Mouse (Mus musculus) limb, embryonic 13.5 days (tissue): ENCODE measurements around the gene Psmd13. TPM values are rescaled to one million over a fixed set of nuclear protein-coding genes. Genes with fewer than 3 reads are reported as not detected.
A peak's percentile ranks its signal among the peaks of the same experiment; 100 is the strongest.

Source experiments
- ATAC-seq: fragments of 200-750 bp; cut with Nextera tagmentation; 2 replicates; pipeline ENCODE4 v1.8.0; 2017; ENCODE audit warnings: low read depth, moderate number of reproducible peaks, moderate TSS enrichment; ENCODE audit not compliant: low FRiP score
- H3K27ac ChIP-seq: fragments of 300-500 bp; sonication (generic); 2 replicates; pipeline ENCODE4 v1.5.1; 2015; ENCODE audit warnings: inconsistent platforms, mild to moderate bottlenecking, moderate library complexity
- H3K27me3 ChIP-seq: fragments of 300-500 bp; sonication (generic); 2 replicates; pipeline ENCODE4 v1.6.1; 2015; ENCODE audit warnings: mild to moderate bottlenecking, inconsistent platforms
- H3K36me3 ChIP-seq: fragments of 300-500 bp; sonication (generic); 2 replicates; pipeline ENCODE4 v1.6.1; 2015; ENCODE audit warnings: inconsistent platforms, mild to moderate bottlenecking, moderate library complexity
- H3K4me1 ChIP-seq: fragments of 300-500 bp; sonication (generic); 2 replicates; pipeline ENCODE4 v1.6.1; 2015; ENCODE audit warnings: inconsistent platforms
- H3K4me2 ChIP-seq: fragments of 300-500 bp; sonication (generic); replicated peaks from 2 replicates; pipeline ENCODE4 v1.6.1; 2015; ENCODE audit warnings: inconsistent platforms, mild to moderate bottlenecking, moderate library complexity
- H3K4me3 ChIP-seq: fragments of 300-500 bp; sonication (generic); 2 replicates; pipeline ENCODE4 v1.5.1; 2015; ENCODE audit warnings: moderate library complexity, mild to moderate bottlenecking, inconsistent platforms
- H3K9ac ChIP-seq: fragments of 300-500 bp; sonication (generic); 2 replicates; pipeline ENCODE4 v1.6.1; 2015; ENCODE audit warnings: mild to moderate bottlenecking, inconsistent platforms
- H3K9me3 ChIP-seq: fragments of 300-500 bp; sonication (generic); 2 replicates; pipeline ENCODE4 v1.6.1; 2016; ENCODE audit warnings: inconsistent platforms
- WGBS: fragments of 180-500 bp; shearing (Covaris S2); methylation state at CpG from one replicate; pipeline ENCODE4 v1.1.7; 2015; 5-methylcytosine and 5-hydroxymethylcytosine counted together
- polyA plus RNA-seq: library from polyadenylated mRNA; unstranded; fragments of >200 nt; fragmentation: Nextera tagmentation; extraction: Ambion mirVana; gene quantifications from 2 replicates; pipeline ENCODE4 v1.2.1, GENCODE M21; 2015

Gene Psmd13
- polyA plus RNA-seq, 1 experiment from 2014 or later, result 252 TPM

GRCm38 (mm10) chr7:140897863-140898262 is 16.1 kb downstream of the Psmd13 start:
- Histone ChIP-seq H3K4me1 (0 out of 2 replicates have a peak, but pooled peaks cover 4% of the 10 kb centered on the region), H3K9me3 (no peaks in the 10 kb centered on the region), H3K9ac (no peak overlapping the region), H3K27ac (no peak overlapping the region), H3K36me3 (peaks cover 60% of the 10 kb centered on the region), H3K4me3 (no peak overlapping the region), H3K4me2 (no peak overlapping the region), H3K27me3 (no peaks in the 10 kb centered on the region)
- ATAC-seq, result no peak
- 84% methylated on average over 7 of the region's 7 CpGs for WGBS

- no peak for ATAC-seq
- Histone ChIP-seq H3K4me2 (no peak overlapping the region), H3K9me3 (no peaks in the 10 kb centered on the region), H3K27ac (no peak overlapping the region), H3K36me3 (peaks cover 49% of the 10 kb centered on the region), H3K4me1 (peaks cover 10% of the 10 kb centered on the region; the same call in 1 of the 2 replicates), H3K4me3 (no peak overlapping the region), H3K27me3 (no peaks in the 10 kb centered on the region), H3K9ac (no peak overlapping the region)
- 73% methylated on average over 3 of the region's 3 CpGs for WGBS
These were observed 17.4 kb downstream of the Psmd13 start for GRCm38 (mm10) chr7:140899121-140899520.

GRCm38 (mm10) chr7:140900220-140900619 is 18.5 kb downstream of the Psmd13 start, which contains the start of gene Cox8b:
TSS of gene Cox8b (minus strand) at chr7:140900446.
- Histone ChIP-seq H3K9me3 (no peaks in the 10 kb centered on the region), H3K4me1 (peaks cover 10% of the 10 kb centered on the region; the same call in 1 of the 2 replicates), H3K4me3 (no peak within 1 kb of the TSS), H3K27me3 (no peaks in the 10 kb centered on the region), H3K4me2 (no peak within 1 kb of the TSS), H3K27ac (no peak within 1 kb of the TSS), H3K36me3 (peaks cover 40% of the 10 kb centered on the region), H3K9ac (no peak within 1 kb of the TSS)
- no peak for ATAC-seq
- 73% methylated on average over 10 of the region's 10 CpGs for WGBS

- Histone ChIP-seq H3K27me3 (no peaks in the 10 kb centered on the region), H3K9ac (peak overlapping the region; percentile 31; the same call in 1 of the 2 replicates), H3K9me3 (no peaks in the 10 kb centered on the region), H3K4me2 (no peak overlapping the region), H3K36me3 (peaks cover 22% of the 10 kb centered on the region), H3K4me3 (no peak overlapping the region), H3K4me1 (peaks cover 10% of the 10 kb centered on the region; the same call in 1 of the 2 replicates), H3K27ac (no peak overlapping the region)
- WGBS, result 57% methylated on average over 15 of the region's 15 CpGs
- no peak for ATAC-seq
These were observed 20.5 kb downstream of the Psmd13 start for GRCm38 (mm10) chr7:140902036-140902875.

GRCm38 (mm10) chr7:140903212-140903611 is 21.4 kb downstream of the Psmd13 start:
- Histone ChIP-seq H3K4me1 (peaks cover 10% of the 10 kb centered on the region; the same call in 1 of the 2 replicates), H3K36me3 (peaks cover 13% of the 10 kb centered on the region), H3K4me3 (no peak overlapping the region), H3K4me2 (no peak overlapping the region), H3K9me3 (no peaks in the 10 kb centered on the region), H3K9ac (peak overlapping the region; percentile 53; the same call in 1 of the 2 replicates), H3K27ac (no peak overlapping the region), H3K27me3 (no peaks in the 10 kb centered on the region)
- ATAC-seq, result peak; percentile 49; the same call in 1 of the 2 replicates
- WGBS, result 25% methylated on average over 13 of the region's 13 CpGs

- no peaks in the 10 kb centered on the region for H3K27me3 ChIP-seq
These were observed 23.9 kb downstream of the Psmd13 start for GRCm38 (mm10) chr7:140905642-140906081.

GRCm38 (mm10) chr7:140907131-140907530 is 25.4 kb downstream of the Psmd13 start:
- no peak for ATAC-seq

More at GRCm38 (mm10) chr7:140905642-140906081, 23.9 kb downstream of the Psmd13 start:
- H3K9me3 ChIP-seq, result no peaks in the 10 kb centered on the region
- no peak overlapping the region for H3K9ac ChIP-seq
- H3K36me3 ChIP-seq, result no peaks in the 10 kb centered on the region
- 76% methylated on average over 2 of the region's 2 CpGs for WGBS
- no peak overlapping the region for H3K27ac ChIP-seq
- no peak for ATAC-seq
- H3K4me2 ChIP-seq, result no peak overlapping the region
- peaks cover 13% of the 10 kb centered on the region for H3K4me1 ChIP-seq
- H3K4me3 ChIP-seq, result no peak overlapping the region

GRCm38 (mm10) chr7:140907697-140908096 is 25.9 kb downstream of the Psmd13 start:
- Histone ChIP-seq H3K9ac (no peak overlapping the region), H3K4me2 (no peak overlapping the region), H3K27ac (no peak overlapping the region), H3K36me3 (no peaks in the 10 kb centered on the region), H3K4me1 (peaks cover 9% of the 10 kb centered on the region), H3K27me3 (no peaks in the 10 kb centered on the region), H3K4me3 (no peak overlapping the region), H3K9me3 (no peaks in the 10 kb centered on the region)
- ATAC-seq, result no peak
- WGBS, result 85% methylated on average over 7 of the region's 7 CpGs

More at GRCm38 (mm10) chr7:140907131-140907530, 25.4 kb downstream of the Psmd13 start:
- Histone ChIP-seq H3K36me3 (no peaks in the 10 kb centered on the region), H3K4me2 (no peak overlapping the region), H3K9me3 (no peaks in the 10 kb centered on the region), H3K27ac (no peak overlapping the region), H3K4me3 (no peak overlapping the region), H3K27me3 (no peaks in the 10 kb centered on the region), H3K4me1 (peaks cover 9% of the 10 kb centered on the region), H3K9ac (no peak overlapping the region)
- 85% methylated on average over 13 of the region's 13 CpGs for WGBS

- H3K4me1 ChIP-seq, result peaks cover 7% of the 10 kb centered on the region
- H3K27ac ChIP-seq, result no peak overlapping the region
- H3K4me2 ChIP-seq, result peak overlapping the region; percentile 75
- no peak for ATAC-seq
- H3K36me3 ChIP-seq, result no peaks in the 10 kb centered on the region
- H3K4me3 ChIP-seq, result peak overlapping the region; percentile 44; the same call in 1 of the 2 replicates
- 48% methylated on average over 7 of the region's 7 CpGs for WGBS
- no peaks in the 10 kb centered on the region for H3K9me3 ChIP-seq
- H3K9ac ChIP-seq, result no peak overlapping the region
- no peaks in the 10 kb centered on the region for H3K27me3 ChIP-seq
These were observed 26.4 kb downstream of the Psmd13 start for GRCm38 (mm10) chr7:140908181-140908580.

- peaks cover 3% of the 10 kb centered on the region for H3K4me1 ChIP-seq
- peak overlapping the region; percentile 57 for H3K9ac ChIP-seq
- peak overlapping the region; percentile 75 for H3K4me2 ChIP-seq
- H3K9me3 ChIP-seq, result no peaks in the 10 kb centered on the region
- H3K4me3 ChIP-seq, result peak overlapping the region; percentile 44
- H3K36me3 ChIP-seq, result no peaks in the 10 kb centered on the region
- no peaks in the 10 kb centered on the region for H3K27me3 ChIP-seq
- WGBS, result 1% methylated on average over 19 of the region's 19 CpGs
- no peak overlapping the region for H3K27ac ChIP-seq
- ATAC-seq, result peak; percentile 70; the same call in 1 of the 2 replicates
These were observed 26.9 kb downstream of the Psmd13 start for GRCm38 (mm10) chr7:140908634-140909107.

- Histone ChIP-seq H3K4me1 (peaks cover 3% of the 10 kb centered on the region), H3K4me2 (no peak overlapping the region), H3K9me3 (no peaks in the 10 kb centered on the region), H3K27ac (no peak overlapping the region), H3K27me3 (no peaks in the 10 kb centered on the region; the same call in 1 of the 2 replicates), H3K4me3 (no peak overlapping the region), H3K36me3 (no peaks in the 10 kb centered on the region), H3K9ac (no peak overlapping the region)
- no peak for ATAC-seq
- 72% methylated on average over 3 of the region's 3 CpGs for WGBS
These were observed 30.5 kb downstream of the Psmd13 start for GRCm38 (mm10) chr7:140912293-140912692.

- peaks cover 3% of the 10 kb centered on the region for H3K4me1 ChIP-seq
- no peak overlapping the region for H3K4me2 ChIP-seq
- no peak for ATAC-seq
- no peaks in the 10 kb centered on the region for H3K36me3 ChIP-seq
- H3K27ac ChIP-seq, result no peak overlapping the region
- peaks cover under 1% of the 10 kb centered on the region; the same call in 1 of the 2 replicates for H3K27me3 ChIP-seq
- no peak overlapping the region for H3K4me3 ChIP-seq
- 61% methylated on average over 5 of the region's 5 CpGs for WGBS
- no peak overlapping the region for H3K9ac ChIP-seq
- H3K9me3 ChIP-seq, result no peaks in the 10 kb centered on the region
These were observed 31.2 kb downstream of the Psmd13 start for GRCm38 (mm10) chr7:140912846-140913482.
